ENCODE assay signal across 8 mouse cellular contexts in genomic region chr2:105904757-105905146, GRCm38 (mm10). TPM values are rescaled to one million over a fixed set of nuclear protein-coding genes. Genes with fewer than 3 reads are reported as not detected.
DNase-seq lines count a peak whose midpoint lies in the region; ATAC-seq and TF ChIP-seq lines count a peak whose summit lies in the region.

No protein-coding gene starts in this region.

- H3K4me2 ChIP-seq in kidney, embryonic 16.5 days (replicated peaks; ENCODE audit: low read depth, low read length): peak overlapping the region; percentile 60
- peak overlapping the region; percentile 55 for H3K4me2 ChIP-seq in midbrain, postnatal 0 days (ENCODE audit: low read depth, low read length, poor library complexity, severe bottlenecking)

- intact Hi-C loops in gastrocnemius, postnatal 36 days (cut with DNase I): no loop called here

- TF ChIP-seq CTCF in midbrain, postnatal 0 days (IDR thresholded peaks at IDR 0.05): no peak

- under 1% methylated on average over 11 of the region's 12 CpGs for WGBS in kidney, embryonic 16.5 days
- under 1% methylated on average over 12 of the region's 12 CpGs for WGBS in midbrain, postnatal 0 days

- peak; percentile 53; the same call in 1 of the 2 replicates for ATAC-seq in kidney, embryonic 16.5 days (ENCODE audit: low FRiP score, low TSS enrichment)
- ATAC-seq in common myeloid progenitor, adult 5-6 weeks (replicated peaks; ENCODE audit: low read depth, poor library complexity, severe bottlenecking): peak; percentile 45
- peak; percentile 61 for ATAC-seq in inflammation-experienced regulatory T-cells, adult 6 months
- peak; percentile 55 for ATAC-seq in midbrain, postnatal 0 days (ENCODE audit: low FRiP score)

- H3K9ac ChIP-seq in kidney, embryonic 16.5 days (replicated peaks; ENCODE audit: low read length): peak overlapping the region; percentile 87
- peak overlapping the region; percentile 81 for H3K9ac ChIP-seq in midbrain, postnatal 0 days (replicated peaks; ENCODE audit: low read length, poor library complexity, severe bottlenecking)

- H3K27me3 ChIP-seq in kidney, embryonic 16.5 days (ENCODE audit: insufficient read depth, low read length): no peaks in the 10 kb centered on the region
- H3K27me3 ChIP-seq in midbrain, postnatal 0 days (ENCODE audit: insufficient read depth, low read length): no peaks in the 10 kb centered on the region

- no peak for DNase-seq in kidney, postnatal 36 days
- DNase-seq in midbrain, postnatal 0 days (ENCODE audit: low spot score): no peak
- no peak for DNase-seq in gastrocnemius, postnatal 36 days
- DNase-seq in yolk sac, embryonic 10.5 days (ENCODE audit: low spot score): no peak
- DNase-seq in spleen, postnatal 10 days (ENCODE audit: low spot score in 2 of 2): no peak

- peaks cover 8% of the 10 kb centered on the region; the same call in 1 of the 2 replicates for H3K4me1 ChIP-seq in kidney, embryonic 16.5 days (ENCODE audit: insufficient read depth, low read length)
- H3K4me1 ChIP-seq in midbrain, postnatal 0 days (ENCODE audit: insufficient read depth, low read length): no peaks in the 10 kb centered on the region

- peak overlapping the region; percentile 91 for H3K4me3 ChIP-seq in kidney, embryonic 16.5 days (ENCODE audit: low read length)
- peak overlapping the region; percentile 85 for H3K4me3 ChIP-seq in midbrain, postnatal 0 days (ENCODE audit: low read depth, low read length)

- 0 out of 2 replicates have a peak overlapping the region, but pooled peaks have one; percentile 53 for H3K27ac ChIP-seq in kidney, embryonic 16.5 days (ENCODE audit: low read length)
- no peak overlapping the region for H3K27ac ChIP-seq in midbrain, postnatal 0 days (ENCODE audit: low read depth, low read length)

- no peaks in the 10 kb centered on the region for H3K9me3 ChIP-seq in kidney, embryonic 16.5 days (ENCODE audit: low read length)
- no peaks in the 10 kb centered on the region for H3K9me3 ChIP-seq in midbrain, postnatal 0 days (ENCODE audit: low read length)

- H3K36me3 ChIP-seq in kidney, embryonic 16.5 days (ENCODE audit: insufficient read depth, low read length): 0 out of 2 replicates have a peak, but pooled peaks cover 4% of the 10 kb centered on the region
- no peaks in the 10 kb centered on the region for H3K36me3 ChIP-seq in midbrain, postnatal 0 days (ENCODE audit: insufficient read depth, low read length)

RNA-seq across cellular contexts. Expression of gene Immp1l, which starts 0.3 kb away (rescaled TPM):
- polyA plus RNA-seq in kidney, embryonic 16.5 days (2015; fragmentation: Nextera tagmentation; extraction: Ambion mirVana): 116 and 119 TPM in 2 replicates
- 50.8 and 50.9 TPM in 2 replicates for total RNA-seq in common myeloid progenitor, adult 5-6 weeks (2017)
- 10 to 100 TPM; 49.6 to 59.0 (median 58.7) TPM for polyA plus RNA-seq in inflammation-experienced regulatory T-cells, adult 6 months (2017; shearing (Covaris generic))
- 29.2 and 34.1 TPM in 2 replicates for total RNA-seq in midbrain, postnatal 0 days (2014; rRNA removed)
- 82.1 and 84.5 TPM in 2 replicates for polyA plus RNA-seq in midbrain, postnatal 0 days (2015; fragmentation: Nextera tagmentation; extraction: Ambion mirVana)
- total RNA-seq in gastrocnemius, postnatal 36 days (2021): 10 to 100 TPM; 52.0 to 65.3 TPM

RNA-seq across cellular contexts. Expression of gene Elp4, which starts 0.4 kb away (rescaled TPM):
- polyA plus RNA-seq in kidney, embryonic 16.5 days (2015; fragmentation: Nextera tagmentation; extraction: Ambion mirVana): 36.5 and 42.2 TPM in 2 replicates
- total RNA-seq in common myeloid progenitor, adult 5-6 weeks (2017): 14.9 and 21.5 TPM in 2 replicates
- 10 to 100 TPM in 2 of 3 experiments, 1 to 10 TPM in 1; 8.8 to 16.9 (median 13.6) TPM for polyA plus RNA-seq in inflammation-experienced regulatory T-cells, adult 6 months (2017; shearing (Covaris generic))
- total RNA-seq in midbrain, postnatal 0 days (2014; rRNA removed): 22.3 and 25.3 TPM in 2 replicates
- polyA plus RNA-seq in midbrain, postnatal 0 days (2015; fragmentation: Nextera tagmentation; extraction: Ambion mirVana): 24.7 and 29.2 TPM in 2 replicates
- 1 to 10 TPM; 5.4 to 7.2 TPM for total RNA-seq in gastrocnemius, postnatal 36 days (2021)
